Mouse (Mus musculus) erythroid progenitor cell, adult 5-6 weeks (primary cell): ENCODE results near the gene Pfdn4. TPM values are rescaled to one million over a fixed set of nuclear protein-coding genes. Genes with fewer than 3 reads are reported as not detected.

Experiments used
- ATAC-seq: replicated peaks from 2 replicates; pipeline ENCODE4 v1.8.0; 2016; ENCODE audit warnings: moderate number of reproducible peaks, mild to moderate bottlenecking, moderate TSS enrichment, inconsistent platforms; ENCODE audit not compliant: poor library complexity, low FRiP score, severe bottlenecking
- total RNA-seq, 2 experiments: library from RNA; stranded (forward) in 1 of 2; stranded (reverse) in 1 of 2; fragments of 150-400 nt in 1 of 2; fragments of 186-747, 209-891 nt in 1 of 2; gene quantifications; 2 replicates each; pipeline versions ENCODE4 v1.2.3 to v1.2.4; 2015 to 2017; ENCODE audit warnings: low replicate concordance in 2 of 2

Pfdn4 gene
- total RNA-seq, 2 experiments from 2014 or later: 18.9 to 25.6 TPM

DNA sequence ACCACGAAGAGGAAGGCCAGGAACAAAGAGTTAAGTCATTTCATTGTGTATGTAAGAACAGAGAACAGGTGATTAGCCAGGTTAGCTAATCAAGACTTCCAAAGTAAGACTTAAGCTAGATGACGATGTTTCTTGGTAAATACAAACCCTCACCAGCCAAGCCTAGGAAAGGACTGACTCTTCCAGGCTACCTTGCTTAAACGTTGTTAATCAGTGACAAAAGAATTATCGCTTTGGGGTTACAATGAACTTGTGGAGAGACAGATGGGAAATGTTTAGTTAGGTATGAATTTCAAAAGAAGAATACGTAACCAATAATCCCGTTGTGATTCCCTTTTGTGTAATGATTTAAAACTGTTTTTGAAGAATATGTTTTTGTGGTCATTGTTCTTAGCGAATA is 48.7 kb downstream of the Pfdn4 start:
- ATAC-seq: no peak

DNA sequence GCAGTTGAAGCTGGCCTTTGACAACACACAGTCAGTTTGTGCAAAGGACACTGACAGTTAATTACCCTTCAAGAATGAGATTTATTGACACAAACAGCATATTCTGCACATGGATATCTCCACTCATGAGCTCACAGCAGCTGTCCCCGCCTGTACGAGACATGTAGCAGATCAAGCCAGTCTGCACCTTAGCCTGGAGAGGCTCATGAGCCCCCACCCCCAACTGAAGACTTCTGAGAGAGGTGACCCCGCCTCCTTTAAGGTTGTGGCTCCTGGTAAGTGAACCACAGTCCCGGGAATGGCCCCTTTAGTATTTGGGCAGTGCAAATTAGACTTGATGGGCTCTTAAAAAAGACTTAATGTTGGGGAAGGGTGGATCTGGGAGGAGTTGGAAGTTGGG is 49.5 kb downstream of the Pfdn4 start:
- ATAC-seq: no peak

DNA sequence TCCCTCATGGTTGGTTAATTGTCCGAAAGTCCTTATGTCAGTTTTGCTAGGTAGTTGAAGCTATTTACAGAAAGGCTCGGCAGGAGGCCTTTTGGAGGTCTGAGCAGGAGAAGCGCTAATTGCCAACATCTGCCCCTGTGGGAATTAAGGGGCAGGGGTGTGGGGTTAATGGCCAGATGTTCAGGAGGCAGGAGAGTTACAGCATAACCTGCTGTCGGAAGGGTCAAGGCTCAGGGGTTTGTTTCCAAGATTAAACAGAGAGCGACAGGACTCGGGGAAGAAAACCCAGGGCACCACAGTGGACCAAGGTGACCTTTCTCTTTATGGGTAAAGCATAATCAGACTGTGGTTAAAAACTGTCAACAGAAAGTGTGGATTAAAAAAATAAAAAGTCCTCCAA is 51.3 kb downstream of the Pfdn4 start:
- no peak for ATAC-seq

GRCm38 (mm10) chr2:170548046-170548445 is 51.8 kb downstream of the Pfdn4 start:
- no peak for ATAC-seq

DNA sequence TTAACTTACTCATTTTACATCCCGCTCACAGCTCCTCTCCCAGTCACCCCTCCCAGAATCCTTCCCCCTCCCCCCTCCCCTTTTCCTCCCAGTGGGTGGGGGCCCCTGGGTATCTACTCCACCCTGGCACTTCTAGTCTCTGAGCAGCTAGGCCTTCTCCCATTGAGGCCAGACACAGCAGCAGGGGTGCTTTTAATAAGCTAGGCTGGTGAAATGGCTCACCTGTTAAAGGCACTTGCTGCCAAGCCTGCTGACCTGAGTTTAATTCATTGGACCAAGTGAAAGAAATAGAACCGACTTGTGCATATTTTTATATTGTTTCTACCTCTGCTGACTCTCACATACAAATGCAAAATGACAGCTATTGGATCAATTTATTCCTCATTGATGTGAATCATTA is 52.9 kb downstream of the Pfdn4 start:
- ATAC-seq: no peak

- no peak for ATAC-seq
These were observed 54.0 kb downstream of the Pfdn4 start for GRCm38 (mm10) chr2:170550240-170550639.

- no peak for ATAC-seq
These were observed 55.9 kb downstream of the Pfdn4 start for GRCm38 (mm10) chr2:170552088-170552487.

DNA sequence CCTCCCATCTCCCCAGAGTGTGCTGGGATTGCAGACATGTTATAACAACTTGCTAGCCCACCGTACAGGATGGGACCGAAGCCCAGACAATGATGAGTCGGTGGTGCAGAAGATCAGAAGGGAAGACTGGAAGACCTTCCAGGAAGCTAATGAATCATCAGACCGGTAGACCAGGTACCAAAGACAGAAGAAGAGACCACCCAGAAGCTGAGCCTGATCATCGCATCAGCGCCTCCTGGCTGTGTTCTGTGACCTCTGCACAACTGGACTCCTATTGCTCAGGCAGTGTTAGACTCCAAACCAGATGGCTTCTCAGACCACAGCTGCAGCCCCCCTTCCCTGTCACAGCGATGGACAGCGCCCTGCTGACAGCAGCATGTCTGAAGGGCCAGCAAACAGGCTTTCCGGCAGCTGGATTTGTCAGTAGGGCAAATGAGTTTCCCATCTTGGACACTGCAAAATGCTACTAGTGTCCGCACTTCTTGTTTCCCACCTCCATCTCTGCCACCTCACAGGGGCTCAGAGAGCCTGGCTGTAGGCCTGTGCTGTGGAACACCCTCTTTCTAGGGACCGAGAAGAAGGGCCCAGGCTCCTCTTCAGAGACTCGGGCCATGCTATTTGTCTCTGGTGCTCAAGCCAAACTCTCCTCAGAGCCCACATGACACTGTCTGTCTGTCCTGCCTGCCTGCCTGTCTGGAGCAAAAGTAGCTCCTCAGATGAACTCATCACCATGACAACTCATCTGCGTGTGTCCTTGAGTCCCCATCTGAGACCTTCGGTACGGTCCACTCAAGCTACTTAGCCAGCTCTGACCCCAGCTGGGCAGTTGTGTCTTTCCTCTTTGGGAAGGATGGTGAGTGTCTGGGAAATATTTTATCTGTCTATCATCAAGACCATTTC is 68.0 kb downstream of the Pfdn4 start:
- ATAC-seq: no peak

DNA sequence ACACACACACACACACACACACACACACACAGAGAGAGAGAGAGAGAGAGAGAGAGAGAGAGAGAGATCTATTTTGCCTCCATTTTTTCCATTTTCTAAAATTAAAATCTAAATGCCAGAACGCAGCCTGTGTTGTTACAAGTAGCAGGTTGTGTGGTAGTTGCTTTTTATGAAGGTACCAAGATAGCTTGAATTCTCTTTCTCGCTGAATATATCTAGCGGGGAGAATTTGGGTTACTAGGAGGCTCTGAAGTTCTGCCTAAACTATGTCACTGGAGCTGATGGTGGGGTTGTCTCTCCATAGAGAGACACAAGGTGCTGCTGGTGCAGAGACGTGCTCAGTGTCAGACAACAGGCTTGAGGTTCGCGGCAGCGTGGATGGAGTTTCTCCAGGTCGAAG is 68.8 kb downstream of the Pfdn4 start:
- ATAC-seq: no peak

Other genes with a start within 250 kb of the Pfdn4 start
- gene Bcas1, start 68.6 kb upstream of the Pfdn4 start, total RNA-seq (2015; ENCODE audit: low replicate concordance): not detected in 2 replicates
- gene Bcas1, start 68.6 kb upstream of the Pfdn4 start, total RNA-seq (2017; ENCODE audit: low replicate concordance): 1.7 TPM in 1 of 2 replicates, not detected in the other
- gene Cyp24a1, start 717 bp downstream of the Pfdn4 start, total RNA-seq (2015; ENCODE audit: low replicate concordance): not detected in 2 replicates
- gene Cyp24a1, start 717 bp downstream of the Pfdn4 start, total RNA-seq (2017; ENCODE audit: low replicate concordance): not detected in 2 replicates
- not detected in 2 replicates for gene 4930470P17Rik, start 105.6 kb downstream of the Pfdn4 start, total RNA-seq (2015; ENCODE audit: low replicate concordance)
- gene 4930470P17Rik, start 105.6 kb downstream of the Pfdn4 start, total RNA-seq (2017; ENCODE audit: low replicate concordance): not detected in 2 replicates
- gene Dok5, start 235.4 kb downstream of the Pfdn4 start, total RNA-seq (2015; ENCODE audit: low replicate concordance): not detected in 2 replicates
- not detected in 2 replicates for gene Dok5, start 235.4 kb downstream of the Pfdn4 start, total RNA-seq (2017; ENCODE audit: low replicate concordance)